Mouse (Mus musculus): Measurements from ENCODE around the gene Olfr1392. TPM values are rescaled to one million over a fixed set of nuclear protein-coding genes. Genes with fewer than 3 reads are reported as not detected.
"Not testable (repeated sequence)": the region's sequence is repeated elsewhere in the genome, so short reads cannot be mapped to it uniquely, and the experiment has no call there.

The Olfr1392 gene
- polyA plus RNA-seq (2016; fragmentation: Nextera tagmentation; extraction: Ambion mirVana): 0.09 TPM in 1 of 2 replicates, not detected in the other

DNA sequence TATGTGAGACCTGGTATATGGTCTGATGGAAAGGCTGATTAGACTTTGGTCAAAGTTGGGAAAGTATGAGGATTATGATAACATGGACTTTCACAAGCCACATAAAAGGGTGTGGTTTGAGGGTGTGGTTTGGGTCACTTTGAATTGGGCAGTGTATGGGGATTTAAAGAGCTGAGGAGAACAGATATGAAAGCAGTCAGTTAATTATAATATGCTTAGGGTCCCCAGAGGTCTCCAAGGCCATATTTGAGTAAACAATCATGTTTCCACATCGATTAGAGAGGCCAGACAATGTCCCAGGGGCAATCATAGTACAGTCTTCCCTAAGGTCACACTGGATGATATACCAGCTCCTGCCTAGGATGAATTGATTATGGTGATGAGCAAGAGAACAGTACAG, at the start of gene Olfr1392:
Gene Olfr1392, plus strand, starts transcription at position 301 of the 400 bp plus-strand sequence.
- not testable (repeated sequence) for H3K27ac ChIP-seq; H3K9ac ChIP-seq (replicated peaks); H3K9me3 ChIP-seq; H3K36me3 ChIP-seq; H3K4me2 ChIP-seq; H3K4me3 ChIP-seq (replicated peaks); H3K4me1 ChIP-seq (replicated peaks); H3K27me3 ChIP-seq; ATAC-seq (ENCODE audit: insufficient number of reproducible peaks, insufficient read depth, low FRiP score, low TSS enrichment, low read depth)
- whole genome bisulfite sequencing: 68% methylated on average over 1 of the region's 1 CpGs

DNA sequence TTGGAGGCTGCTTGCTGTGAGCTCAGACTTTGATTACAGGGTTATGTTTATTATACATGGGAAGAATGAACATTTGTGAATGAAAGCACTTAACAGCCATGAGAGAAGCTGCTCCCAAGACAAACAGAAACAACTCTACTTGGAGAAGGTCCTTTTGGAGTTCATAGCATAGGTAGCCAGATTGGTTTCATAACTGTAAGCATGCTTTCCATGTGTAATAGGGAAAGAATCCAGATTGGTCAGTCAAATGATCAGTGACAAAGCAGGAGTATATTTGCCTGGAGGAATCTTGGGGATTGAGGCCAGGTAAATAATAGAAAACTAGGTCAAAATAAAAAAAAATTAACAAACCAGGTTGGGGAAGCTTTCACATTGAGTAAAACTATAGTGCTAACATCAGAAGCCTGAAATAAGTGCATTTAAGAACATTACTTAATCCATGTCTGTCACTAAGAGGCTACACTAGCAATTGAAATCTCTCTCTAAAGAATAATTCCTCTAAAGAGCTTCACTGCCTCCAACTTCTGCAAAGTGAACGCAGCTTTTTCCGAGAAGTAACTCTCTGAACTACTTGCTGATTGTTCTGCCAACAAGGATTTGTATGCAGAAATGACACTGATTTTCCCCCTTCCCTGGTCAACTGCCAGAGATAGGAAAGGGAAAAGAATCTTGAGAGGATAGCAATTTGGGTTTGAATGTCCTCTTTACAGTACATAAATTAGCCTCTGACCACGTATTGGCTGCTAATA, 49.4 kb upstream of the Olfr1392 start:
- Histone ChIP-seq H3K4me2 (no peak overlapping the region), H3K9me3 (no peaks in the 10 kb centered on the region), H3K36me3 (no peaks in the 10 kb centered on the region), H3K9ac (replicated peaks) (no peak overlapping the region), H3K27me3 (no peaks in the 10 kb centered on the region), H3K4me3 (replicated peaks) (no peak overlapping the region), H3K4me1 (replicated peaks) (no peaks in the 10 kb centered on the region), H3K27ac (no peak overlapping the region)
- WGBS: 75% methylated on average over 3 of the region's 3 CpGs
- ATAC-seq (ENCODE audit: insufficient number of reproducible peaks, insufficient read depth, low FRiP score, low TSS enrichment, low read depth): no peak

DNA sequence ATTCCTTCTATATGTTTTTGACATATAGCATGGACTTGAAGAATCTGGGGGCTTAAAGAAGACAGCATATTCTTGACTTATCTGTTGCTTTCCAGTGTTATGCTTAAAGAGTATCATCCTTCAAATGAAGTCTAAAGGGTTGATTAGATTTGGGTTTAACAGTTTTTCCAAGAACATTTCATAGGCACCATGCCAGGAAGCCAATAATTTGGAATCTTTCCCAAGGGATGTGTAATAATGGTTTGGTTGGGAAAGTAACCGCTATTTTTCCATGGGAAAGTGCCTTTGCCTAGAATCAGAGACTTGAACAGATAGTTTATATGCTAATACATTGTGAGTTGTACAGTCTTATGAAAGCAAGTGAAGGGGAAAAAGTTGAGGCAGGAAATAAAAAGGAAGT, 48.2 kb upstream of the Olfr1392 start:
- Histone ChIP-seq H3K4me3 (replicated peaks) (no peak overlapping the region), H3K27ac (no peak overlapping the region), H3K9me3 (no peaks in the 10 kb centered on the region), H3K4me1 (replicated peaks) (no peaks in the 10 kb centered on the region), H3K27me3 (no peaks in the 10 kb centered on the region), H3K4me2 (no peak overlapping the region), H3K9ac (replicated peaks) (no peak overlapping the region), H3K36me3 (no peaks in the 10 kb centered on the region)
- no peak for ATAC-seq (ENCODE audit: insufficient number of reproducible peaks, insufficient read depth, low FRiP score, low TSS enrichment, low read depth)
- WGBS: 77% methylated on average over 1 of the region's 1 CpGs

DNA sequence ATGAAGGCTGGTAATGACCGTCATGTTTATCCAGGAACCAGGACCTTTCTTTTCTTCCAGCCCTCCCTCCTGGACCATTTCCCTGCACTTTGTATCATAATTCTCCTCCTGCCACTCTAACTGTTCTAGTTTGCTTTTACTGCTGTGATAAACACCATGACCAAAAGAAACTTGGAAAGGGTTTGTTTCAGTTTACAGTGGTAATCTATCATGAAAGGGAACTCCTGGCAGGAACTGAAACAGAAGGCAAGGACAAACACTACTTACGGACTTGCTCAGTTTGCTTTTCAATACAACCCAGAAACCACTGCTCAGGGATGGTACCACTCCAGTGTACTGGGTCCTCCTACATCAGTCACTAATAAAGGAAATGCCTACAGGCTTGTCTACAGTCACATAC, 47.5 kb upstream of the Olfr1392 start:
- Histone ChIP-seq H3K27ac (no peak overlapping the region), H3K9me3 (no peaks in the 10 kb centered on the region), H3K27me3 (no peaks in the 10 kb centered on the region), H3K4me1 (replicated peaks) (no peaks in the 10 kb centered on the region), H3K4me2 (no peak overlapping the region), H3K9ac (replicated peaks) (no peak overlapping the region), H3K36me3 (no peaks in the 10 kb centered on the region), H3K4me3 (replicated peaks) (no peak overlapping the region)
- ATAC-seq (ENCODE audit: insufficient number of reproducible peaks, insufficient read depth, low FRiP score, low TSS enrichment, low read depth): no peak
- WGBS: 68% methylated on average over 2 of the region's 2 CpGs

DNA sequence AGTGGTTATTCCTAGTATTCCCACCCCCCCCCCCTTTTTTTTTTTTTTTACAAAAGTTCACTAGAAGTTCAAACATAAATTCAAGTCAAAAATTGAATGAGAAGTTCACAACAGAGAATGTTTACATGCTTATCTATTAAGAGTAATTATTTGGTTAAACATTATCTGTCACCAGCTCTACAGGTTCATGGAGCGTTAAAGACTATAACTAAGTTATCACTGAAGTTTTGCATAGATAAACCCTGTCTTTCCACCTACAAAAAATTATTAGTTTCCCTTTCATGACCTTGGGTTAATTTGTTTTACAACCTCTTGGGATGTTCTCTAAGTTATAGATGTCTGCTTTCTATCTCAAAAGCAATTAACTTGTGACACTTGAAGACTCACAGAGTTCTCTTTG, 44.8 kb upstream of the Olfr1392 start:
- no peaks in the 10 kb centered on the region for H3K27me3 ChIP-seq
- no peaks in the 10 kb centered on the region for H3K36me3 ChIP-seq
- no peak for ATAC-seq (ENCODE audit: insufficient number of reproducible peaks, insufficient read depth, low FRiP score, low TSS enrichment, low read depth)
- H3K9ac ChIP-seq (replicated peaks): no peak overlapping the region
- no peak overlapping the region for H3K27ac ChIP-seq
- peaks cover 8% of the 10 kb centered on the region for H3K4me1 ChIP-seq (replicated peaks)
- H3K9me3 ChIP-seq: no peaks in the 10 kb centered on the region
- H3K4me3 ChIP-seq (replicated peaks): no peak overlapping the region
- WGBS: 90% methylated on average over 1 of the region's 1 CpGs
- no peak overlapping the region for H3K4me2 ChIP-seq

DNA sequence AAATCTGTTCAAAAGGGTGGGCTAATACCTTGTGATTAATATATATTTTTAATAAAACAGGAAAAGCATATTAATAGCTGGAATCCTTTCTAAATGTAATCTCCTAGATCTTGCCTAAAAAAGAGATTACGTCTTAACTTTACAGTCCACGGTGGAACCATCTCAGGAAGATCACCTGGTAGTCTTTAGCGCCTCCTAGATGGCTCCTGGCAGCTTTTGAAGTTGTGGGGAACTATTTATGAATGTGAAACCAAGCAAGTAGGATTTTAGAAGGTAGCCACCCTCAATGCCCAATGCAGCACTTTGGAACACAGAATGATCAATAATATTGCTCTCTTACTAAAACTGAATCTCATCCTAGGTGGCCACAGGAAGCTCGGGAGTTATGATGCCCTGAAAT, 44.2 kb upstream of the Olfr1392 start:
- 84% methylated on average over 4 of the region's 4 CpGs for WGBS
- H3K9me3 ChIP-seq: no peaks in the 10 kb centered on the region
- no peaks in the 10 kb centered on the region for H3K36me3 ChIP-seq
- H3K4me1 ChIP-seq (replicated peaks): peaks cover 14% of the 10 kb centered on the region
- H3K4me2 ChIP-seq: no peak overlapping the region
- H3K27ac ChIP-seq: no peak overlapping the region
- H3K4me3 ChIP-seq (replicated peaks): no peak overlapping the region
- no peak overlapping the region for H3K9ac ChIP-seq (replicated peaks)
- ATAC-seq (ENCODE audit: insufficient number of reproducible peaks, insufficient read depth, low FRiP score, low TSS enrichment, low read depth): no peak
- H3K27me3 ChIP-seq: no peaks in the 10 kb centered on the region

DNA sequence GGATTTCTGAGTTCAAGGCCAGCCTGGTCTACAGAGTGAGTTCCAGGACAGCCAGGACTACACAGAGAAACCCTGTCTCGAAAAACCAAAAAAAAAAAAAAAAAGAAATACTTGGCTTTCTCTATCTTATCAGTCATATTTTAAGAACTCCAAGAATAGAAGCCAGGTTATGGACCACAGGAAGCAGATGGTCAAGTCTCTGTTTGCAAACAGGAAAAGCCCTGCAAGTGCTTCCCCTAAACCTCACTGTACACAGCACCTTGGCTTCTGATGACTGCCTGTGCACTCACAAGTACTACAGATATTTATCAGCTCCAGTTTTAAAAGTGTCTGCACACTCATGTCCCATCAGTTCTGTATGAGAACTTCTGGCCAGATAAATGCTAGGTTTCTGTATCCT, 43.6 kb upstream of the Olfr1392 start:
- Histone ChIP-seq H3K36me3 (no peaks in the 10 kb centered on the region), H3K9ac (replicated peaks) (no peak overlapping the region), H3K9me3 (no peaks in the 10 kb centered on the region), H3K4me3 (replicated peaks) (no peak overlapping the region), H3K27ac (no peak overlapping the region), H3K4me2 (no peak overlapping the region), H3K4me1 (replicated peaks) (peaks cover 16% of the 10 kb centered on the region), H3K27me3 (no peaks in the 10 kb centered on the region)
- no peak for ATAC-seq (ENCODE audit: insufficient number of reproducible peaks, insufficient read depth, low FRiP score, low TSS enrichment, low read depth)
- WGBS: 89% methylated on average over 1 of the region's 1 CpGs

- WGBS: 20% methylated on average over 11 of the region's 11 CpGs
- ATAC-seq (ENCODE audit: insufficient number of reproducible peaks, insufficient read depth, low FRiP score, low TSS enrichment, low read depth): peak; percentile 3
Observed at GRCm38 (mm10) chr11:49242944-49243626, 42.0 kb upstream of the Olfr1392 start.

DNA sequence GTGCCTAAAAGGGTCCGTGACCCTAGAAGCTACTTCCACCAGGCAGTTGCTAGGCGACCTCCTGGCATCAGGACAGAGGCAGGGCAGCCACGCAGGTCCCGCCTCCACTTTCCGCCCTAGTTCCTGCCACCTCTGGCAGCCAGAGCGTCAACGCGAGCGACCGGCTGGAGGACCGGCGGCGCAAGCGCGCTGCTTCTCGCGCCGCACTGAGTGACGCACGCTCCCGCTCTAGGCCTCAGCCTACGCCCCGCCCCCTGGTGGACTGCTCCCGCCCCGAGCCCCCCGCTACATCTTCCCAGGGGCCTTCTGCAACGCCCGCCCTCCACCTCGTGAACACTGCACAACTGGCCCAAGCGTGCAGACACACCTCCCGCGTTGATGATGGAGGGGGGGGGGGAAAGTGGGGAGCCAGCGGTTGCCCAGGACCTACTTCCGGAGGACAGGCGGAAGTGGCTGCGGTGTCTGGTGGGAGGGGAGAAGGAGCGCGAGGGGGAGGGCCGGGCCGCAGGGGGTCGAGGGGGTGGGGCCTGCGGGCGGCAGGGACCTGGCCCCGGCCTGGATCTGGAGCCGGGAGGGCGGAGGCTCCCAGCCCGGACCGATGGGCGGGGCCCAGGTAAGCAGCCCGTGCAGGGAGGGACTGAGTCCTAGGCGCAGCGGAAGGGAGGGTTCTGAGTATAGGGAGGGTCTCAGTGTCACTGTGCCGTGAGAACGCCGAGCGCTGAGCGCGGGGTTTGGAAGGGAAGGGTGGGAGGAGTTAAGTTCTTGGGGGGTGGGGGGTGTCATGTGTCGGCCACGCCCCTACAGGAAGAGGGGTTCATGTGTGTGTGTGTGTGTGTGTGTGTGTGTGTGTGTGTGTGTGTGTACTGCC, 41.1 kb upstream of the Olfr1392 start, which contains the start of gene Mgat1:
Gene Mgat1, plus strand, starts transcription at position 465 of the 868 bp plus-strand sequence.
- WGBS: under 1% methylated on average over 55 of the region's 60 CpGs
- Histone ChIP-seq H3K4me1 (replicated peaks) (peaks cover 23% of the 10 kb centered on the region), H3K4me3 (replicated peaks) (peak within 1 kb of the TSS; percentile 46), H3K27ac (peak within 1 kb of the TSS; percentile 92), H3K27me3 (no peaks in the 10 kb centered on the region), H3K4me2 (peak within 1 kb of the TSS; percentile 60), H3K9me3 (no peaks in the 10 kb centered on the region), H3K9ac (replicated peaks) (peak within 1 kb of the TSS; percentile 47), H3K36me3 (no peaks in the 10 kb centered on the region)
- peak; percentile 95 for ATAC-seq (ENCODE audit: insufficient number of reproducible peaks, insufficient read depth, low FRiP score, low TSS enrichment, low read depth)

More at GRCm38 (mm10) chr11:49242944-49243626, 42.0 kb upstream of the Olfr1392 start:
- Histone ChIP-seq H3K36me3 (no peaks in the 10 kb centered on the region), H3K4me3 (replicated peaks) (peak overlapping the region; percentile 46), H3K4me2 (peak overlapping the region; percentile 60), H3K9ac (replicated peaks) (peak overlapping the region; percentile 47), H3K27ac (peak overlapping the region; percentile 92), H3K4me1 (replicated peaks) (peaks cover 22% of the 10 kb centered on the region), H3K27me3 (no peaks in the 10 kb centered on the region), H3K9me3 (no peaks in the 10 kb centered on the region)

GRCm38 (mm10) chr11:49244595-49244930, 40.5 kb upstream of the Olfr1392 start:
- H3K27me3 ChIP-seq: no peaks in the 10 kb centered on the region
- H3K36me3 ChIP-seq: no peaks in the 10 kb centered on the region
- H3K4me3 ChIP-seq (replicated peaks): peak overlapping the region; percentile 46
- 0% methylated on average over 4 of the region's 4 CpGs for WGBS
- no peak overlapping the region for H3K9ac ChIP-seq (replicated peaks)
- peak overlapping the region; percentile 60 for H3K4me2 ChIP-seq
- peak overlapping the region; percentile 92 for H3K27ac ChIP-seq
- H3K9me3 ChIP-seq: no peaks in the 10 kb centered on the region
- H3K4me1 ChIP-seq (replicated peaks): peaks cover 29% of the 10 kb centered on the region
- peak; percentile 21 for ATAC-seq (ENCODE audit: insufficient number of reproducible peaks, insufficient read depth, low FRiP score, low TSS enrichment, low read depth)

- peak overlapping the region; percentile 46 for H3K4me3 ChIP-seq (replicated peaks)
- H3K27ac ChIP-seq: peak overlapping the region; percentile 92; the same call in 1 of the 2 replicates
- no peaks in the 10 kb centered on the region for H3K9me3 ChIP-seq
- H3K4me2 ChIP-seq: peak overlapping the region; percentile 60
- H3K9ac ChIP-seq (replicated peaks): no peak overlapping the region
- H3K27me3 ChIP-seq: no peaks in the 10 kb centered on the region
- 17% methylated on average over 7 of the region's 7 CpGs for WGBS
- H3K36me3 ChIP-seq: no peaks in the 10 kb centered on the region
- ATAC-seq (ENCODE audit: insufficient number of reproducible peaks, insufficient read depth, low FRiP score, low TSS enrichment, low read depth): no peak
- peaks cover 35% of the 10 kb centered on the region for H3K4me1 ChIP-seq (replicated peaks)
Observed at GRCm38 (mm10) chr11:49245176-49245575, 39.9 kb upstream of the Olfr1392 start.

Data from limb, embryonic 12.5 days (tissue).